12 mouse cellular contexts compared by ENCODE assay signal in the genomic region with DNA sequence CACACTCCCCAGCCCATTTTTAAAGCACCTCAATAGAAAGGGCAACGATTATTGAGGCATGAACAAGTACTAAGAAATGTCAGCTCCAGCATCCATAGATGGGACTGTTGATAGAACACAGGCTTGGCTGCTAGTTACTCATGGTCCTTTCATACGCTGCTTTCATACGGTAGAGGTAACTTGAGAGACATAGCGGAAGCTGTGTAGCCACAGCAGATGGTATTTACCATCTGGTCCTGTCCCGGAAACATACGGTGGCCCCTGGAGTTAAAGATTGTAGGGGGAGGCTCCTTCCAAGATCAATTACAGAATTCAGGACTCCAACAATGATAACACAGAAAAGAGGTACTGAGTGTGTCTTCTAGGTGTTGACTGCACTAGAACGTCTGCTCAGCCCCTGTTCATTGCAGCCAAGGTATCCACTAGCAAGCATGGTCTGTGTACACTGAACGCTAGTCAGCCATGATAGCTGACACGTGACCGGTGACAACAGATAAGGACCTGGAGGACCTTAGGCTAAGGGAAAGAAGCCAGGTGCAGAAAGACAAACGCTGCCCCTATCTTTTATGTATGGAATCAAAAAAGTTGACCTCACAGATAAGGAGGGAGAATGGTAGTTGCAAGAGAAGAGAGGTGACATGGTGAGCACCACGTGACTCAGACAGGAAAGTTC. TPM values are rescaled to one million over a fixed set of nuclear protein-coding genes. Genes with fewer than 3 reads are reported as not detected.
DNase-seq lines count a peak whose midpoint lies in the region; ATAC-seq and TF ChIP-seq lines count a peak whose summit lies in the region.
"Had no signal": no experiment of that assay in that cellular context is flagged by ENCODE, and none has a peak within 500 bp of the region (broad histone marks: within the 10 kb centered on the region; RNA-seq: fewer than 3 reads in every experiment).

No protein-coding gene starts in this region.

- no peaks in the 10 kb centered on the region for H3K36me3 ChIP-seq in embryonic facial prominence, embryonic 14.5 days (ENCODE audit: control insufficient read depth, insufficient read depth, low read length)
- H3K36me3 ChIP-seq in forebrain, postnatal 0 days (ENCODE audit: insufficient read depth) = peaks cover 17% of the 10 kb centered on the region
- H3K36me3 ChIP-seq in midbrain, embryonic 10.5 days = peaks cover 59% of the 10 kb centered on the region
- H3K36me3 ChIP-seq in stomach, embryonic 15.5 days = no peaks in the 10 kb centered on the region

- no peaks in the 10 kb centered on the region for H3K9me3 ChIP-seq in embryonic facial prominence, embryonic 14.5 days (ENCODE audit: control insufficient read depth, low read length)
- no peaks in the 10 kb centered on the region for H3K9me3 ChIP-seq in forebrain, postnatal 0 days (ENCODE audit: low read length)
- H3K9me3 ChIP-seq in midbrain, embryonic 10.5 days (replicated peaks) = peaks cover 4% of the 10 kb centered on the region; the same call in 1 of the 2 replicates
- H3K9me3 ChIP-seq in stomach, embryonic 15.5 days = no peaks in the 10 kb centered on the region
- H3K9me3 ChIP-seq: embryonic facial prominence, embryonic 15.5 days had no signal

- no peak overlapping the region for H3K27ac ChIP-seq in embryonic facial prominence, embryonic 14.5 days (replicated peaks; ENCODE audit: low read depth, low read length)
- H3K27ac ChIP-seq in forebrain, postnatal 0 days (ENCODE audit: low read depth, low read length) = peak overlapping the region; percentile 87
- H3K27ac ChIP-seq in midbrain, embryonic 10.5 days (replicated peaks) = peak overlapping the region; percentile 90
- no peak overlapping the region for H3K27ac ChIP-seq in stomach, embryonic 15.5 days
- H3K27ac ChIP-seq: embryonic facial prominence, embryonic 15.5 days; gastrocnemius, adult 2 months had no signal

- H3K9ac ChIP-seq in embryonic facial prominence, embryonic 14.5 days (ENCODE audit: low read depth, low read length) = no peak overlapping the region
- no peak overlapping the region for H3K9ac ChIP-seq in forebrain, postnatal 0 days
- no peak overlapping the region for H3K9ac ChIP-seq in stomach, embryonic 15.5 days
- H3K9ac ChIP-seq: embryonic facial prominence, embryonic 15.5 days had no signal

- 0 out of 2 replicates have a peak, but pooled peaks have one; percentile 24 for ATAC-seq in embryonic facial prominence, embryonic 14.5 days (ENCODE audit: low read depth)
- ATAC-seq in forebrain, postnatal 0 days = no peak
- peak; percentile 48; the same call in 1 of the 2 replicates for ATAC-seq in stomach, embryonic 15.5 days (ENCODE audit: insufficient read depth, low FRiP score, low read depth)
- no peak for ATAC-seq in CD4-positive, CD25-positive, alpha-beta regulatory T cell, adult 4 months
- no peak for ATAC-seq in megakaryocyte progenitor cell, adult 5-6 weeks (replicated peaks; ENCODE audit: poor library complexity)

- no peak for TF ChIP-seq CTCF in forebrain, postnatal 0 days (IDR thresholded peaks at IDR 0.05; ENCODE audit: low read depth)

- H3K4me3 ChIP-seq in embryonic facial prominence, embryonic 14.5 days (ENCODE audit: low read depth, low read length) = no peak overlapping the region
- H3K4me3 ChIP-seq in forebrain, postnatal 0 days (ENCODE audit: low read depth, low read length) = no peak overlapping the region
- H3K4me3 ChIP-seq in midbrain, embryonic 10.5 days = no peak overlapping the region
- no peak overlapping the region for H3K4me3 ChIP-seq in stomach, embryonic 15.5 days (replicated peaks)
- H3K4me3 ChIP-seq: embryonic facial prominence, embryonic 15.5 days; gastrocnemius, adult 2 months had no signal

- H3K4me2 ChIP-seq in embryonic facial prominence, embryonic 14.5 days (ENCODE audit: low read depth, low read length) = no peak overlapping the region
- no peak overlapping the region for H3K4me2 ChIP-seq in forebrain, postnatal 0 days (ENCODE audit: low read depth)
- H3K4me2 ChIP-seq in stomach, embryonic 15.5 days = no peak overlapping the region
- H3K4me2 ChIP-seq: embryonic facial prominence, embryonic 15.5 days; heart, embryonic 11.5 days had no signal

- WGBS in embryonic facial prominence, embryonic 14.5 days = 75% methylated on average over 12 of the region's 12 CpGs
- WGBS in forebrain, postnatal 0 days = 48% methylated on average over 12 of the region's 12 CpGs
- 85% methylated on average over 12 of the region's 12 CpGs for WGBS in midbrain, embryonic 10.5 days
- 67% methylated on average over 12 of the region's 12 CpGs for WGBS in stomach, embryonic 15.5 days

- H3K27me3 ChIP-seq in embryonic facial prominence, embryonic 14.5 days (replicated peaks; ENCODE audit: control insufficient read depth, insufficient read depth, low read length) = no peaks in the 10 kb centered on the region
- H3K27me3 ChIP-seq in forebrain, postnatal 0 days (ENCODE audit: insufficient read depth, low read length) = no peaks in the 10 kb centered on the region
- no peaks in the 10 kb centered on the region for H3K27me3 ChIP-seq in midbrain, embryonic 10.5 days (ENCODE audit: low read depth, poor library complexity, severe bottlenecking)
- no peaks in the 10 kb centered on the region for H3K27me3 ChIP-seq in stomach, embryonic 15.5 days (replicated peaks)
- H3K27me3 ChIP-seq: embryonic facial prominence, embryonic 15.5 days had no signal

- H3K4me1 ChIP-seq in embryonic facial prominence, embryonic 14.5 days (ENCODE audit: control insufficient read depth, insufficient read depth, low read length) = no peaks in the 10 kb centered on the region; the same call in 1 of the 2 replicates
- H3K4me1 ChIP-seq in forebrain, postnatal 0 days (ENCODE audit: insufficient read depth) = peaks cover 25% of the 10 kb centered on the region
- peaks cover 45% of the 10 kb centered on the region for H3K4me1 ChIP-seq in midbrain, embryonic 10.5 days
- no peaks in the 10 kb centered on the region for H3K4me1 ChIP-seq in stomach, embryonic 15.5 days
- H3K4me1 ChIP-seq: embryonic facial prominence, embryonic 15.5 days had no signal

- no peak for DNase-seq in embryonic facial prominence, embryonic 14.5 days (ENCODE audit: low spot score)
- DNase-seq in forebrain, postnatal 0 days = peak; percentile 52
- no peak for DNase-seq in midbrain, embryonic 10.5 days (ENCODE audit: low spot score)
- no peak for DNase-seq in right cerebral cortex, postnatal 4 days
- DNase-seq: gastrocnemius, adult 2 months; kidney, postnatal 36 days had no signal

RNA-seq across cellular contexts. Expression of a gene that starts 23.2 kb away (rescaled TPM):
- 85.9 and 93.8 TPM in 2 replicates for polyA plus RNA-seq in embryonic facial prominence, embryonic 14.5 days (2014; fragmentation: Nextera tagmentation; extraction: Ambion mirVana)
- total RNA-seq in forebrain, postnatal 0 days (2014; rRNA removed) = 37.8 and 56.6 TPM in 2 replicates
- 66.1 and 66.4 TPM in 2 replicates for polyA plus RNA-seq in forebrain, postnatal 0 days (2015; fragmentation: Nextera tagmentation; extraction: Ambion mirVana)
- polyA plus RNA-seq in midbrain, embryonic 10.5 days (2016; fragmentation: Nextera tagmentation; extraction: Ambion mirVana) = 105 and 118 TPM in 2 replicates
- polyA plus RNA-seq in stomach, embryonic 15.5 days (2015; fragmentation: Nextera tagmentation; extraction: Ambion mirVana) = 81.6 and 94.9 TPM in 2 replicates
- 10 to 100 TPM; 68.2 to 75.9 TPM for polyA plus RNA-seq in CD4-positive, CD25-positive, alpha-beta regulatory T cell, adult 4 months (2017; shearing (Covaris generic))
- total RNA-seq in megakaryocyte progenitor cell, adult 5-6 weeks (2015) = 124 and 138 TPM in 2 replicates
- total RNA-seq in megakaryocyte progenitor cell, adult 5-6 weeks (2017) = 97.4 and 113 TPM in 2 replicates

RNA-seq across cellular contexts. Expression of a gene that starts 58.8 kb away (rescaled TPM):
- 0.58 and 1.1 TPM in 2 replicates for polyA plus RNA-seq in embryonic facial prominence, embryonic 14.5 days (2014; fragmentation: Nextera tagmentation; extraction: Ambion mirVana)
- total RNA-seq in forebrain, postnatal 0 days (2014; rRNA removed) = 51.2 and 72.6 TPM in 2 replicates
- polyA plus RNA-seq in forebrain, postnatal 0 days (2015; fragmentation: Nextera tagmentation; extraction: Ambion mirVana) = 32.9 and 35.4 TPM in 2 replicates
- 0.44 and 0.92 TPM in 2 replicates for polyA plus RNA-seq in midbrain, embryonic 10.5 days (2016; fragmentation: Nextera tagmentation; extraction: Ambion mirVana)
- 0.57 and 0.90 TPM in 2 replicates for polyA plus RNA-seq in stomach, embryonic 15.5 days (2015; fragmentation: Nextera tagmentation; extraction: Ambion mirVana)
- not detected for polyA plus RNA-seq in CD4-positive, CD25-positive, alpha-beta regulatory T cell, adult 4 months (2017; shearing (Covaris generic))
- not detected in 2 replicates for total RNA-seq in megakaryocyte progenitor cell, adult 5-6 weeks (2015)
- total RNA-seq in megakaryocyte progenitor cell, adult 5-6 weeks (2017) = not detected in 2 replicates
- total RNA-seq: gastrocnemius, adult 2 months had no signal
- polyA plus RNA-seq: heart, embryonic 11.5 days; liver, embryonic 16.5 days had no signal

Comparison
In these comparisons a context has a peak if more than half of its experiments do, and no peak if none do; other contexts are left out.
1. ATAC-seq: peak in embryonic facial prominence, embryonic 14.5 days (single experiment) and stomach, embryonic 15.5 days (single experiment); none in forebrain, postnatal 0 days (single experiment), CD4-positive, CD25-positive, alpha-beta regulatory T cell, adult 4 months (single experiment) and megakaryocyte progenitor cell, adult 5-6 weeks (single experiment).
2. H3K27ac ChIP-seq: peak in forebrain, postnatal 0 days (single experiment) and midbrain, embryonic 10.5 days (single experiment); none in embryonic facial prominence, embryonic 14.5 days (single experiment) and stomach, embryonic 15.5 days (single experiment).
3. RNA of a gene that starts 58.8 kb away (polyA plus RNA-seq): 32.9 to 35.4 TPM in forebrain, postnatal 0 days; 0.58 to 1.1 TPM in embryonic facial prominence, embryonic 14.5 days, 0.57 to 0.90 TPM in stomach, embryonic 15.5 days, 0.44 to 0.92 TPM in midbrain, embryonic 10.5 days and not detected in CD4-positive, CD25-positive, alpha-beta regulatory T cell, adult 4 months; every median in the first group is over 10 times any median in the second.